Mouse (Mus musculus) neutrophil, adult 59 days (primary cell): ENCODE measurements around the gene Cd22. TPM values are rescaled to one million over a fixed set of nuclear protein-coding genes. Genes with fewer than 3 reads are reported as not detected.

ENCODE experiments used
- total RNA-seq, 2 experiments: library from RNA; stranded (reverse); gene quantifications; 1 replicate in 1 of 2; 2 replicates in 1 of 2; pipeline ENCODE4 v1.2.4; 2023

The Cd22 gene
- total RNA-seq, result 1 to 10 TPM; 4.9 to 5.4 TPM

DNA sequence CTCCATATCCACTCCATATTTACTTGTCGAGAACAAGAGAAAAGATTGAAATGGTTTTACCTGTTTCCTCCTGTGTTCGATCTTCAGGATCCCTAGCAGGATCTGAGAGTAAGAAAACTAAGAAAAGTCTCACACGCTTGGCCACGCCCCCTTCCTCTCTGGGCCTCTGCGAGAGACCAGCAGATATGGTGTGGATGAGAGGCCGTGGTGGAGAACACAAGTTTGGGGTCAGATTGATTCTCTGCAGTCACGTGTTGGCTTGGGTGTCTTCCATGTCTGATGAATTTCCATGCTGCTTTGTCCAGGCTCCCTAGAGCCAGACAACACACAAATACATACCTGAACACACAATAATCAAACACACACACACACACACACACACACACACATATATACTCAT lies at the start of gene Cd22:
TSS of gene Cd22 (minus strand) at position 167 of the 400 bp plus-strand sequence.

GRCm38 (mm10) chr7:30924581-30924980 lies 44.4 kb upstream of the Cd22 start, which contains the start of gene Hamp2:
Hamp2 (minus strand) TSS chr7:30924681.

DNA sequence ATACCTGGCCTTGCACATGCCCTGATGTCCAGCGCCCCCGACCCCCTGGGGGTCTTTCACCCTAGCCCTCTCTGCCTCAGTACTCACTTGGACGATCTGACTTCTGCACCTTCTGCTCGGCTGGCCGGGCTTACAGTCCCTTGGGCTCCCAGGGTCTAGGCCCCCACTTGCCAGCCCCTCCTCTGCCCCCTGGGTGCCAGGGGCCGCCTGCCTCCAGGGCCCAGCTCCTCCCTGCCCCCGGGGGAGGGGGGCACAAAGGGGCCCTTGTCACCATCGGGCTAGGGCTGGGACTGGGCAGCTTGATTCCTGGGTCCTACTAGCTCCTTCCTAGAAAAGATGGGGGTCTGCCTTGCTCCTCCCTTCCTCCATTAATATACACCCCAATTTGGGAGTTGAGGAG lies 34.6 kb upstream of the Cd22 start, which contains the start of gene Mag:
TSS of gene Mag (minus strand) at position 142 of the 400 bp plus-strand sequence.

DNA sequence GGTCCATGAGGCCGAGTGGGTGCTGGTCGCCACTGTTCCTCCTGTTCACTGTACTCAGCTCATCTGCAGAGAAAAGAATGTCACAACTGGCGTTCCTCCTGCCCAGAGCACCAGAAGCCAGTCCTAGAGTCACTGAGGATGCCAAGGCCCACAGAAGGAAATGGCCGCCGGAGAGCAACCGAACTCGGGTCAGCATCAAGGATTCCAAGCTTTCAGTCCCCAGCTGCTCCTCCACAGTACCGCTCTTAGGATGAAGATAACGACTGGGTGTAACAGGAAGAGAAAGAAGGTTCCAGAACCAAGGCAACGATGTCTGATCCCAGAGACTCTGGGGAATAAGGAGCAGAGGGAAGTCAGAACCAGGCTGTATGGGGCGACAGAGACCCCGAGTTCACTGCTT lies 18.7 kb downstream of the Cd22 start, which contains the start of gene Ffar1:
TSS of gene Ffar1 (minus strand) at position 101 of the 400 bp plus-strand sequence.

GRCm38 (mm10) chr7:30856078-30856477 lies 24.1 kb downstream of the Cd22 start, which contains the start of gene Ffar3:
Ffar3 (minus strand) TSS chr7:30856178.

DNA sequence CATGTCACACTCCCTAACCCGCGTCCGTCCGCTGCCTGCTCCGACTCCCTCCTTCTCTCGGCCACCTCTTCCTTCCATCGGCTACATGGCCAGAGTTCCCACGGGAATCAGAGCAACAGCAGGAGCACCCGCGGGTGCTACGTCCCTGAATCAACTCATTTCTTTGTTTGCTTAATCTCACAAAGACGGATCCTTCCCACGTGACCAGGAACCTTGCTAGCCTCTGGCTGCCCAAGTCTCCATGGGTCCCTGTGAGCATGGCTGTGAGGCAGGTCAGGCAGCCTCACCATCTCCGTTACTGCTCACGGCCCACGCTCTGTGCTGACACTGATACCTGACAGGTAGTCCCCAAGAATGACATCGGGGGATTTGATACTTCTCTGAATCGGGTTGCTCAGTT lies 56.5 kb downstream of the Cd22 start, which contains the start of gene Ffar2:
TSS of gene Ffar2 (minus strand) at position 101 of the 400 bp plus-strand sequence.

Other genes with a start within 250 kb of the Cd22 start
- gene Etv2, start 244.5 kb downstream of the Cd22 start, total RNA-seq, result not detected
- gene Rbm42, start 230.0 kb downstream of the Cd22 start, total RNA-seq, result 10 to 100 TPM; 77.8 to 88.7 TPM
- gene Haus5, start 215.3 kb downstream of the Cd22 start, total RNA-seq, result 10 to 100 TPM; 22.3 to 22.8 TPM
- gene Pmis2, start 208.7 kb downstream of the Cd22 start, total RNA-seq, result not detected
- gene 2200002J24Rik, start 181.4 kb downstream of the Cd22 start, total RNA-seq, result not detected
- under 1 TPM; 0.37 to 0.58 TPM for gene Atp4a, start 168.1 kb downstream of the Cd22 start, total RNA-seq
- 10 to 100 TPM; 26.6 to 35.5 TPM for gene Tmem147, start 150.8 kb downstream of the Cd22 start, total RNA-seq
- not detected for gene Gapdhs, start 136.7 kb downstream of the Cd22 start, total RNA-seq
- 1 to 10 TPM; 1.9 to 3.2 TPM for gene Sbsn, start 128.9 kb downstream of the Cd22 start, total RNA-seq
- 1 to 10 TPM; 1.4 to 3.3 TPM for gene Dmkn, start 116.6 kb downstream of the Cd22 start, total RNA-seq
- not detected for gene Krtdap, start 92.4 kb downstream of the Cd22 start, total RNA-seq
- 10 to 100 TPM; 38.5 to 40.3 TPM for gene Ffar2, start 56.6 kb downstream of the Cd22 start, total RNA-seq
- not detected for gene Ffar3, start 24.2 kb downstream of the Cd22 start, total RNA-seq
- gene Ffar1, start 18.8 kb downstream of the Cd22 start, total RNA-seq, result not detected
- gene Mag, start 34.5 kb upstream of the Cd22 start, total RNA-seq, result 1 to 10 TPM; 1.1 to 1.9 TPM
- gene Hamp2, start 44.3 kb upstream of the Cd22 start, total RNA-seq, result 1 to 10 TPM in 1 of 2 experiments, not detected in 1; 2.0 TPM
- not detected for gene Hamp, start 63.7 kb upstream of the Cd22 start, total RNA-seq
- gene Usf2, start 76.5 kb upstream of the Cd22 start, total RNA-seq, result 100 to 1,000 TPM; 125 to 137 TPM
- 1 to 10 TPM; 2.4 to 3.4 TPM for gene Lsr, start 93.1 kb upstream of the Cd22 start, total RNA-seq
- gene Fam187b, start 93.4 kb upstream of the Cd22 start, total RNA-seq, result under 1 TPM; 0.49 to 0.62 TPM
- gene Fxyd5, start 162.1 kb upstream of the Cd22 start, total RNA-seq, result 100 to 1,000 TPM; 709 to 844 TPM
- not detected for gene Fxyd7, start 171.1 kb upstream of the Cd22 start, total RNA-seq
- gene Fxyd1, start 176.9 kb upstream of the Cd22 start, total RNA-seq, result not detected
- under 1 TPM in 1 of 2 experiments, not detected in 1; 0.15 TPM for gene Lgi4, start 179.0 kb upstream of the Cd22 start, total RNA-seq
- gene Fxyd3, start 196.4 kb upstream of the Cd22 start, total RNA-seq, result not detected
- 1 to 10 TPM; 2.1 to 3.4 TPM for gene Hpn, start 234.9 kb upstream of the Cd22 start, total RNA-seq
- gene Scn1b, start 246.7 kb upstream of the Cd22 start, total RNA-seq, result 1 to 10 TPM; 6.2 to 8.8 TPM